Mouse (Mus musculus): ENCODE data around the gene Col25a1. TPM values are rescaled to one million over a fixed set of nuclear protein-coding genes. Genes with fewer than 3 reads are reported as not detected.

Gene Col25a1
- polyA plus RNA-seq, 1 experiment: 0.85 TPM

GRCm38 (mm10) chr3:130166875-130167274 is 35.6 kb downstream of the Col25a1 start:
- Histone ChIP-seq H3K27me3 (ENCODE audit: control insufficient read depth, insufficient read depth, low read length, poor library complexity, severe bottlenecking) (0 out of 2 replicates have a peak, but pooled peaks cover 2% of the 10 kb centered on the region), H3K9ac (ENCODE audit: low read depth, poor library complexity, severe bottlenecking) (no peak overlapping the region), H3K9me3 (replicated peaks; ENCODE audit: control insufficient read depth, insufficient read depth, low read length, poor library complexity, severe bottlenecking) (peaks cover 4% of the 10 kb centered on the region), H3K4me3 (ENCODE audit: low read depth, low read length) (no peak overlapping the region), H3K36me3 (ENCODE audit: control insufficient read depth, insufficient read depth, low read length, poor library complexity, severe bottlenecking) (no peaks in the 10 kb centered on the region), H3K27ac (ENCODE audit: insufficient read depth, low read length) (no peak overlapping the region), H3K4me1 (ENCODE audit: control insufficient read depth, insufficient read depth, low read length) (no peaks in the 10 kb centered on the region)
- TF ChIP-seq EP300 (IDR thresholded peaks at IDR 0.05; ENCODE audit: insufficient read depth, low read depth, low read length): no peak
- TF ChIP-seq CTCF (IDR thresholded peaks at IDR 0.05; ENCODE audit: low read depth, low read length): no peak
- TF ChIP-seq POLR2A (IDR thresholded peaks at IDR 0.05; ENCODE audit: insufficient read depth, low read length): no peak

- Histone ChIP-seq H3K27ac (ENCODE audit: insufficient read depth, low read length) (no peak overlapping the region), H3K9me3 (replicated peaks; ENCODE audit: control insufficient read depth, insufficient read depth, low read length, poor library complexity, severe bottlenecking) (peaks cover 4% of the 10 kb centered on the region), H3K9ac (ENCODE audit: low read depth, poor library complexity, severe bottlenecking) (no peak overlapping the region), H3K27me3 (ENCODE audit: control insufficient read depth, insufficient read depth, low read length, poor library complexity, severe bottlenecking) (no peaks in the 10 kb centered on the region), H3K36me3 (ENCODE audit: control insufficient read depth, insufficient read depth, low read length, poor library complexity, severe bottlenecking) (no peaks in the 10 kb centered on the region), H3K4me1 (ENCODE audit: control insufficient read depth, insufficient read depth, low read length) (no peaks in the 10 kb centered on the region), H3K4me3 (ENCODE audit: low read depth, low read length) (no peak overlapping the region)
- no peak for TF ChIP-seq CTCF (IDR thresholded peaks at IDR 0.05; ENCODE audit: low read depth, low read length)
- no peak for TF ChIP-seq POLR2A (IDR thresholded peaks at IDR 0.05; ENCODE audit: insufficient read depth, low read length)
- TF ChIP-seq EP300 (IDR thresholded peaks at IDR 0.05; ENCODE audit: insufficient read depth, low read depth, low read length): no peak
Observed at GRCm38 (mm10) chr3:130172764-130173163, 41.5 kb downstream of the Col25a1 start.

- no peak for TF ChIP-seq CTCF (IDR thresholded peaks at IDR 0.05; ENCODE audit: low read depth, low read length)
- no peak for TF ChIP-seq POLR2A (IDR thresholded peaks at IDR 0.05; ENCODE audit: insufficient read depth, low read length)
- no peak for TF ChIP-seq EP300 (IDR thresholded peaks at IDR 0.05; ENCODE audit: insufficient read depth, low read depth, low read length)
- H3K36me3 ChIP-seq (ENCODE audit: control insufficient read depth, insufficient read depth, low read length, poor library complexity, severe bottlenecking): no peaks in the 10 kb centered on the region
Observed at GRCm38 (mm10) chr3:130180181-130180940, 49.1 kb downstream of the Col25a1 start.

GRCm38 (mm10) chr3:130180964-130181590 is 49.8 kb downstream of the Col25a1 start:
- no peaks in the 10 kb centered on the region for H3K4me1 ChIP-seq (ENCODE audit: control insufficient read depth, insufficient read depth, low read length)

More at GRCm38 (mm10) chr3:130180181-130180940, 49.1 kb downstream of the Col25a1 start:
- peak overlapping the region; percentile 20 for H3K4me3 ChIP-seq (ENCODE audit: low read depth, low read length)
- no peaks in the 10 kb centered on the region for H3K9me3 ChIP-seq (replicated peaks; ENCODE audit: control insufficient read depth, insufficient read depth, low read length, poor library complexity, severe bottlenecking)
- H3K27ac ChIP-seq (ENCODE audit: insufficient read depth, low read length): no peak overlapping the region
- H3K27me3 ChIP-seq (ENCODE audit: control insufficient read depth, insufficient read depth, low read length, poor library complexity, severe bottlenecking): peaks cover 10% of the 10 kb centered on the region; the same call in 1 of the 2 replicates
- no peaks in the 10 kb centered on the region for H3K4me1 ChIP-seq (ENCODE audit: control insufficient read depth, insufficient read depth, low read length)
- H3K9ac ChIP-seq (ENCODE audit: low read depth, poor library complexity, severe bottlenecking): peak overlapping the region; percentile 48; the same call in 1 of the 2 replicates

DNA sequence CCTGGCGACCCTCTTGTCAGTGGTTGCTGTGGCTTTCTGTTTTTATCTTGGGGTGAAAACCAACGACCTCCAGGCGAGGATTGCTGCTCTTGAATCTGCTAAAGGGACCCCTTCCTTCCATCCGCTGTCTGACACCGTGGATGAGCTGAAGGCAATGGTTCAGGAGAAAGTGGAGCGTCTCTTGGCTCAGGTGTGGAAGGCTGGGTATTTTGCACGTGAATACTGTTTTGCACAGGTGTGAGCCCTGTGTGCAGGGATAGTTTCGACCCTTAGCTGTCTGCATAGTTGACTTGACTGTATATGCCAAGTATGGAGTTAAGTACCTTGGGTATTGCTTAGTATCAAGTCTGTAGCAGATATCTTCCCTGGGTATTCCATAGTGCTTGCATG is 50.3 kb downstream of the Col25a1 start:
- H3K27me3 ChIP-seq (ENCODE audit: control insufficient read depth, insufficient read depth, low read length, poor library complexity, severe bottlenecking): peaks cover 10% of the 10 kb centered on the region; the same call in 1 of the 2 replicates
- H3K9me3 ChIP-seq (replicated peaks; ENCODE audit: control insufficient read depth, insufficient read depth, low read length, poor library complexity, severe bottlenecking): no peaks in the 10 kb centered on the region
- H3K36me3 ChIP-seq (ENCODE audit: control insufficient read depth, insufficient read depth, low read length, poor library complexity, severe bottlenecking): no peaks in the 10 kb centered on the region
- H3K9ac ChIP-seq (ENCODE audit: low read depth, poor library complexity, severe bottlenecking): peak overlapping the region; percentile 48; the same call in 1 of the 2 replicates
- no peak for TF ChIP-seq CTCF (IDR thresholded peaks at IDR 0.05; ENCODE audit: low read depth, low read length)
- no peak for TF ChIP-seq POLR2A (IDR thresholded peaks at IDR 0.05; ENCODE audit: insufficient read depth, low read length)
- TF ChIP-seq EP300 (IDR thresholded peaks at IDR 0.05; ENCODE audit: insufficient read depth, low read depth, low read length): no peak
- no peak overlapping the region for H3K27ac ChIP-seq (ENCODE audit: insufficient read depth, low read length)
- peak overlapping the region; percentile 20 for H3K4me3 ChIP-seq (ENCODE audit: low read depth, low read length)
- no peaks in the 10 kb centered on the region for H3K4me1 ChIP-seq (ENCODE audit: control insufficient read depth, insufficient read depth, low read length)

More at GRCm38 (mm10) chr3:130180964-130181590, 49.8 kb downstream of the Col25a1 start:
- peak overlapping the region; percentile 20 for H3K4me3 ChIP-seq (ENCODE audit: low read depth, low read length)
- H3K9ac ChIP-seq (ENCODE audit: low read depth, poor library complexity, severe bottlenecking): peak overlapping the region; percentile 48; the same call in 1 of the 2 replicates
- no peaks in the 10 kb centered on the region for H3K36me3 ChIP-seq (ENCODE audit: control insufficient read depth, insufficient read depth, low read length, poor library complexity, severe bottlenecking)
- H3K27me3 ChIP-seq (ENCODE audit: control insufficient read depth, insufficient read depth, low read length, poor library complexity, severe bottlenecking): peaks cover 10% of the 10 kb centered on the region; the same call in 1 of the 2 replicates
- TF ChIP-seq EP300 (IDR thresholded peaks at IDR 0.05; ENCODE audit: insufficient read depth, low read depth, low read length): no peak
- no peak for TF ChIP-seq CTCF (IDR thresholded peaks at IDR 0.05; ENCODE audit: low read depth, low read length)
- no peak for TF ChIP-seq POLR2A (IDR thresholded peaks at IDR 0.05; ENCODE audit: insufficient read depth, low read length)
- no peaks in the 10 kb centered on the region for H3K9me3 ChIP-seq (replicated peaks; ENCODE audit: control insufficient read depth, insufficient read depth, low read length, poor library complexity, severe bottlenecking)
- H3K27ac ChIP-seq (ENCODE audit: insufficient read depth, low read length): no peak overlapping the region

All from ES-Bruce4 (cell line).